Mouse (Mus musculus): ENCODE results near the gene Gm4498. TPM values are rescaled to one million over a fixed set of nuclear protein-coding genes. Genes with fewer than 3 reads are reported as not detected.

Gm4498 gene
- total RNA-seq (2023), result not detected

GRCm38 (mm10) chr7:20233728-20234127 lies at the start of gene Gm4498:
Gm4498 (minus strand) TSS chr7:20233828.

GRCm38 (mm10) chr7:20262734-20263133 lies 29.1 kb upstream of the Gm4498 start, which contains the start of gene Gm5890:
Gm5890 (minus strand) TSS chr7:20262834.

GRCm38 (mm10) chr7:20205507-20205906 lies 28.1 kb downstream of the Gm4498 start, which contains the start of gene Gm6164:
Gm6164 (minus strand) TSS chr7:20205607.

GRCm38 (mm10) chr7:20193410-20193809 lies 40.2 kb downstream of the Gm4498 start, which contains the start of gene Vmn1r95:
Vmn1r95 (plus strand) TSS chr7:20193710.

Other genes with a start within 250 kb of the Gm4498 start
- gene Nlrp9b, start 242.4 kb downstream of the Gm4498 start, total RNA-seq (2023), result not detected
- gene Vmn1r91, start 134.1 kb downstream of the Gm4498 start, total RNA-seq (2023), result not detected
- not detected for gene Gm16442, start 111.2 kb downstream of the Gm4498 start, total RNA-seq (2023)
- not detected for gene Vmn1r93, start 94.7 kb downstream of the Gm4498 start, total RNA-seq (2023)
- not detected for gene Vmn1r94, start 65.5 kb downstream of the Gm4498 start, total RNA-seq (2023)
- gene Vmn1r95, start 40.1 kb downstream of the Gm4498 start, total RNA-seq (2023), result not detected
- not detected for gene Gm6164, start 28.2 kb downstream of the Gm4498 start, total RNA-seq (2023)
- not detected for gene Gm5890, start 29.0 kb upstream of the Gm4498 start, total RNA-seq (2023)
- gene Gm4133, start 100.2 kb upstream of the Gm4498 start, total RNA-seq (2023), result not detected
- gene Gm5728, start 141.6 kb upstream of the Gm4498 start, total RNA-seq (2023), result not detected
- gene Vmn1r100, start 184.1 kb upstream of the Gm4498 start, total RNA-seq (2023), result not detected
- not detected for gene Vmn1r101, start 208.8 kb upstream of the Gm4498 start, total RNA-seq (2023)
- gene Gm10670, start 241.1 kb upstream of the Gm4498 start, total RNA-seq (2023), result not detected

Data from CD4-positive naive resting alpha-beta T cell, adult 57 days (primary cell).